12 mouse cellular contexts compared by ENCODE assay signal in the genomic region with DNA sequence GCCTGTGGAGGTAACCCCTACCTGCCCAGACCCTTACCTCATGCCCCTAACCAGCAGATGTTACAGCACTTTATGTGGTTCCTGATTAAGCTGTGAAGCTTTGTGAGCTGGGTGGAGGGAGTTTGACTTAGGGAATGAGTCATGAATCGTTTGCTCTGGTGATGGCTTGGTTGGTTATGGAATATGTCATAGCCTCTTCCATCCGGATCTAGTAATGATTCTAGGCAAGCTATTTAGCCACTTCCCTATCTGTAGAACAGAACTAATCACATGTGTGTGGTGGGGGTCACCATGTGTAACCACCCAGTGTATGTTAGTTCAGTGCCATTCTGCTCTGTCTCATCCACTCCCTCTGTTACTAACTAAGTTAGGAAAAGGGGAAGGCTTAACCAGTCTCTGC. TPM values are rescaled to one million over a fixed set of nuclear protein-coding genes. Genes with fewer than 3 reads are reported as not detected.
DNase-seq lines count a peak whose midpoint lies in the region; ATAC-seq and TF ChIP-seq lines count a peak whose summit lies in the region.
"Had no signal": no experiment of that assay in that cellular context is flagged by ENCODE, and none has a peak within 500 bp of the region (broad histone marks: within the 10 kb centered on the region; RNA-seq: fewer than 3 reads in every experiment).

No protein-coding gene starts in this region.

- no peak overlapping the region for H3K4me3 ChIP-seq in heart, embryonic 12.5 days
- no peak overlapping the region for H3K4me3 ChIP-seq in lung, embryonic 14.5 days (ENCODE audit: low read depth, low read length)
- H3K4me3 ChIP-seq in intestine, postnatal 0 days (ENCODE audit: low read depth, low read length): no peak overlapping the region
- H3K4me3 ChIP-seq: embryonic facial prominence, embryonic 12.5 days had no signal

- no peak for TF ChIP-seq CTCF in lung, embryonic 14.5 days (IDR thresholded peaks at IDR 0.05; ENCODE audit: low read depth)
- no peak for TF ChIP-seq CTCF in intestine, postnatal 0 days (IDR thresholded peaks at IDR 0.05; ENCODE audit: low read depth)

- H3K4me1 ChIP-seq in heart, embryonic 12.5 days (replicated peaks): peaks cover 46% of the 10 kb centered on the region
- H3K4me1 ChIP-seq in lung, embryonic 14.5 days (ENCODE audit: insufficient read depth): peaks cover 6% of the 10 kb centered on the region; the same call in 1 of the 2 replicates
- H3K4me1 ChIP-seq in intestine, postnatal 0 days (replicated peaks; ENCODE audit: control insufficient read depth, insufficient read depth, low read length): 0 out of 2 replicates have a peak, but pooled peaks cover 4% of the 10 kb centered on the region

- no peak overlapping the region for H3K4me2 ChIP-seq in heart, embryonic 12.5 days
- no peak overlapping the region for H3K4me2 ChIP-seq in lung, embryonic 14.5 days
- H3K4me2 ChIP-seq in intestine, postnatal 0 days (replicated peaks; ENCODE audit: low read depth): no peak overlapping the region
- H3K4me2 ChIP-seq: embryonic facial prominence, embryonic 12.5 days had no signal

- peak overlapping the region; percentile 34; the same call in 1 of the 2 replicates for H3K27ac ChIP-seq in heart, embryonic 12.5 days (ENCODE audit: poor library complexity, severe bottlenecking)
- H3K27ac ChIP-seq in lung, embryonic 14.5 days (ENCODE audit: low read depth): peak overlapping the region; percentile 59; the same call in 1 of the 2 replicates
- no peak overlapping the region for H3K27ac ChIP-seq in intestine, postnatal 0 days (ENCODE audit: low read depth, low read length)

- ATAC-seq in heart, embryonic 12.5 days (ENCODE audit: insufficient number of reproducible peaks, low FRiP score): no peak
- ATAC-seq in lung, embryonic 14.5 days (ENCODE audit: insufficient read depth): no peak
- 0 out of 2 replicates have a peak, but pooled peaks have one; percentile 29 for ATAC-seq in intestine, postnatal 0 days
- ATAC-seq: midbrain, embryonic 16.5 days had no signal

- no peak overlapping the region for H3K9ac ChIP-seq in heart, embryonic 12.5 days
- no peak overlapping the region for H3K9ac ChIP-seq in lung, embryonic 14.5 days
- H3K9ac ChIP-seq in intestine, postnatal 0 days (ENCODE audit: low read depth, low read length): no peak overlapping the region
- H3K9ac ChIP-seq: embryonic facial prominence, embryonic 12.5 days had no signal

- no peaks in the 10 kb centered on the region for H3K27me3 ChIP-seq in heart, embryonic 12.5 days (replicated peaks)
- H3K27me3 ChIP-seq in lung, embryonic 14.5 days (ENCODE audit: insufficient read depth, low read length): no peaks in the 10 kb centered on the region
- no peaks in the 10 kb centered on the region for H3K27me3 ChIP-seq in intestine, postnatal 0 days (replicated peaks; ENCODE audit: control insufficient read depth, insufficient read depth, low read length)
- H3K27me3 ChIP-seq: embryonic facial prominence, embryonic 12.5 days had no signal

- intact Hi-C loops in heart, postnatal 25 days (cut with DNase I): loop anchor here (5.0 kb wide), 1 partner anchor 268 kb away; no protein-coding TSS in a partner anchor

- peaks cover 23% of the 10 kb centered on the region for H3K36me3 ChIP-seq in heart, embryonic 12.5 days
- H3K36me3 ChIP-seq in lung, embryonic 14.5 days (ENCODE audit: insufficient read depth): peaks cover 19% of the 10 kb centered on the region
- peaks cover 13% of the 10 kb centered on the region for H3K36me3 ChIP-seq in intestine, postnatal 0 days (ENCODE audit: control insufficient read depth, insufficient read depth)

- DNase-seq in heart, postnatal 25 days (ENCODE audit: low spot score): no peak
- no peak for DNase-seq in lung, embryonic 14.5 days
- no peak for DNase-seq in lung, postnatal 10 days
- no peak for DNase-seq in embryo, embryonic 9.5 days (ENCODE audit: extremely low spot score)
- no peak for DNase-seq in ovary, postnatal 36 days (ENCODE audit: low spot score)
- no peak for DNase-seq in gastrocnemius, postnatal 10 days
- DNase-seq: cerebellum, adult 11 months; thymus, postnatal 36 days had no signal

- H3K9me3 ChIP-seq in heart, embryonic 12.5 days (replicated peaks): no peaks in the 10 kb centered on the region
- no peaks in the 10 kb centered on the region for H3K9me3 ChIP-seq in lung, embryonic 14.5 days (ENCODE audit: low read depth, low read length)
- H3K9me3 ChIP-seq in intestine, postnatal 0 days (ENCODE audit: control insufficient read depth): no peaks in the 10 kb centered on the region
- H3K9me3 ChIP-seq: embryonic facial prominence, embryonic 12.5 days had no signal

- WGBS in heart, embryonic 12.5 days: 54% methylated on average over 2 of the region's 2 CpGs
- WGBS in lung, embryonic 14.5 days: 46% methylated on average over 2 of the region's 2 CpGs
- WGBS in intestine, postnatal 0 days: 28% methylated on average over 2 of the region's 2 CpGs

RNA-seq across cellular contexts. Expression of gene Ncoa3, which starts 52.6 kb away (rescaled TPM):
- 16.4 and 17.4 TPM in 2 replicates for polyA plus RNA-seq in heart, embryonic 12.5 days (2016; fragmentation: Nextera tagmentation; extraction: Ambion mirVana)
- 10 to 100 TPM; 23.8 to 29.6 TPM for total RNA-seq in heart, postnatal 25 days (2021)
- 17.4 and 17.7 TPM in 2 replicates for polyA plus RNA-seq in lung, embryonic 14.5 days (2014; fragmentation: Nextera tagmentation; extraction: Ambion mirVana)
- polyA plus RNA-seq in intestine, postnatal 0 days (2015; fragmentation: Nextera tagmentation; extraction: Ambion mirVana): 4.7 and 5.7 TPM in 2 replicates
- total RNA-seq in gastrocnemius, postnatal 10 days (2021): 10 to 100 TPM; 12.2 to 17.2 TPM
